Mouse (Mus musculus) neural tube, embryonic 11.5 days (tissue): ENCODE results near the gene Tbc1d22a. TPM values are rescaled to one million over a fixed set of nuclear protein-coding genes. Genes with fewer than 3 reads are reported as not detected.

Experiments
- ATAC-seq: fragments of 200-750 bp; cut with Nextera tagmentation; 2 replicates; pipeline ENCODE4 v1.8.0; 2017; ENCODE audit warnings: moderate number of reproducible peaks, mild to moderate bottlenecking, moderate TSS enrichment, moderate library complexity; ENCODE audit not compliant: insufficient read depth, low FRiP score, low TSS enrichment
- DNase-seq: peaks from one replicate; pipeline ENCODE4 v3.0.0-alpha.2; 2015; ENCODE audit warnings: low spot score
- H3K27ac ChIP-seq: fragments of 300-500 bp; sonication (generic); 2 replicates; pipeline ENCODE4 v1.5.1; 2014; ENCODE audit warnings: low read depth, mild to moderate bottlenecking, low read length
- H3K27me3 ChIP-seq: fragments of 300-500 bp; sonication (generic); 2 replicates; pipeline ENCODE4 v1.6.1; 2014; ENCODE audit warnings: mild to moderate bottlenecking, low read length, mixed read lengths; ENCODE audit not compliant: control insufficient read depth, insufficient read depth
- H3K36me3 ChIP-seq: fragments of 300-500 bp; sonication (generic); 2 replicates; pipeline ENCODE4 v1.6.1; 2014; ENCODE audit warnings: mild to moderate bottlenecking, low read length, moderate library complexity, mixed read lengths; ENCODE audit not compliant: control insufficient read depth, insufficient read depth
- H3K4me1 ChIP-seq: fragments of 300-500 bp; sonication (generic); 2 replicates; pipeline ENCODE4 v1.6.1; 2014; ENCODE audit warnings: low read length, mixed read lengths; ENCODE audit not compliant: control insufficient read depth, insufficient read depth
- H3K4me2 ChIP-seq: fragments of 300-500 bp; sonication (generic); 2 replicates; pipeline ENCODE4 v1.6.1; 2014; ENCODE audit warnings: low read depth, mild to moderate bottlenecking, moderate library complexity
- H3K4me3 ChIP-seq: fragments of 300-500 bp; sonication (generic); 2 replicates; pipeline ENCODE4 v1.5.1; 2014; ENCODE audit warnings: low read depth, low read length
- H3K9ac ChIP-seq: fragments of 300-500 bp; sonication (generic); 2 replicates; pipeline ENCODE4 v1.6.1; 2014; ENCODE audit warnings: mild to moderate bottlenecking, low read length
- H3K9me3 ChIP-seq: fragments of 300-500 bp; sonication (generic); 2 replicates; pipeline ENCODE4 v1.6.1; 2016; ENCODE audit warnings: low read length; ENCODE audit not compliant: control insufficient read depth
- WGBS: fragments of 180-500 bp; shearing (Covaris S2); extraction: QIAGEN DNeasy Blood & Tissue Kit; methylation state at CpG from one replicate; pipeline ENCODE4 v1.1.7; 2014; 5-methylcytosine and 5-hydroxymethylcytosine counted together
- polyA plus RNA-seq: library from polyadenylated mRNA; unstranded; fragments of >200 nt; fragmentation: Nextera tagmentation; extraction: Ambion mirVana; gene quantifications from 2 replicates; pipeline ENCODE4 v1.2.1, GENCODE M21; 2014

Tbc1d22a gene
- polyA plus RNA-seq, 1 experiment from 2014 or later = 9.9 TPM

GRCm38 (mm10) chr15:86503413-86503812, 289.2 kb downstream of the Tbc1d22a start:
- DNase-seq = peak; percentile 6

GRCm38 (mm10) chr15:86506666-86507065, 292.4 kb downstream of the Tbc1d22a start:
- no peak for DNase-seq
- ATAC-seq = no peak
- WGBS = 85% methylated on average over 4 of the region's 4 CpGs
- Histone ChIP-seq H3K27ac (no peak overlapping the region), H3K4me2 (no peak overlapping the region), H3K4me1 (no peaks in the 10 kb centered on the region), H3K9me3 (no peaks in the 10 kb centered on the region), H3K36me3 (no peaks in the 10 kb centered on the region), H3K9ac (no peak overlapping the region), H3K27me3 (no peaks in the 10 kb centered on the region), H3K4me3 (no peak overlapping the region)

More at GRCm38 (mm10) chr15:86503413-86503812, 289.2 kb downstream of the Tbc1d22a start:
- no peak overlapping the region for H3K27ac ChIP-seq
- no peak overlapping the region for H3K4me3 ChIP-seq
- H3K4me2 ChIP-seq = no peak overlapping the region
- no peaks in the 10 kb centered on the region for H3K4me1 ChIP-seq
- no peak for ATAC-seq
- no peaks in the 10 kb centered on the region for H3K27me3 ChIP-seq
- H3K9me3 ChIP-seq = no peaks in the 10 kb centered on the region
- H3K36me3 ChIP-seq = no peaks in the 10 kb centered on the region; the same call in 1 of the 2 replicates
- H3K9ac ChIP-seq = no peak overlapping the region
- WGBS = 74% methylated on average over 10 of the region's 10 CpGs

GRCm38 (mm10) chr15:86507546-86507945, 293.3 kb downstream of the Tbc1d22a start:
- Histone ChIP-seq H3K27me3 (no peaks in the 10 kb centered on the region), H3K9ac (no peak overlapping the region), H3K36me3 (no peaks in the 10 kb centered on the region), H3K27ac (no peak overlapping the region), H3K4me3 (no peak overlapping the region), H3K4me1 (no peaks in the 10 kb centered on the region), H3K9me3 (no peaks in the 10 kb centered on the region), H3K4me2 (no peak overlapping the region)
- ATAC-seq (no peak), DNase-seq (no peak)
- WGBS = 90% methylated on average over 8 of the region's 8 CpGs

DNA sequence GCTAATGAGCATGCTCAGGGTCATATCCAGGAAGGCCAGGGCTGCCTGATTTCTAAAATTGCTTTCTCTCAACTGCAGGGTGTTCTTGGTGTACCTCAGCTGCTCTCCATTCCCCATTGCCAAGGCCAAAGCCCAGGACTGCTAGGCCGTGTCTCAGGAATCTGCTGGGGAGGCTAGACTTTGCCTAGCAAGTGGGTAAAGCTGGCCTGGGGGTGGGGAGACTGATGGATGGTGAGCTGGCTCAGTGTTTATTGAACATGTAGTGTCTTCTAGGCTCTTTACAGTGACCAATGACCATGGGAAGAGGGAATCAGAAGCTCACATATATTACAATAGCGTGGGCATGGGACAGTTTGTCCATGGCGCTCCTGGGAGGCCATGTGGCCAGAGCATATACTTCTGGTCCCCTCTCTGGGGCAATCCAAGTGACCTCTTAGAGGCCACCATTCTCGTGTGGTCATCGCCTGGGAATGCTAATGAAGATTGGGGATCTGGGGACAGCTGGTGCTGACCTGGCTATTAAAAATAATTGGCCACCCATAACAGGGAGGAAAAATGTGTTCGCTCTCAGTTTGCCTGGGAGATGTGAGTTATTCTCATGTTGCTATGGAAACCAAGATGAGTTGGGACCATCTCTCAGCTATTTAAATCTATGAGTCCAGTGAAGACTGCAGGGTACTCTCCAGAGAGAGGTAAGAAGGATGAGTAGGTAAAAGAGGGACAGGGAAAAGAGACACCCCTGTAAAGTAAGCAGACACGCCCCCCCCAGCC, 294.3 kb downstream of the Tbc1d22a start:
- Histone ChIP-seq H3K27me3 (no peaks in the 10 kb centered on the region), H3K36me3 (no peaks in the 10 kb centered on the region), H3K27ac (no peak overlapping the region), H3K4me1 (no peaks in the 10 kb centered on the region), H3K9me3 (no peaks in the 10 kb centered on the region), H3K4me2 (no peak overlapping the region), H3K4me3 (no peak overlapping the region), H3K9ac (no peak overlapping the region)
- DNase-seq = no peak
- 72% methylated on average over 7 of the region's 7 CpGs for WGBS
- no peak for ATAC-seq

DNA sequence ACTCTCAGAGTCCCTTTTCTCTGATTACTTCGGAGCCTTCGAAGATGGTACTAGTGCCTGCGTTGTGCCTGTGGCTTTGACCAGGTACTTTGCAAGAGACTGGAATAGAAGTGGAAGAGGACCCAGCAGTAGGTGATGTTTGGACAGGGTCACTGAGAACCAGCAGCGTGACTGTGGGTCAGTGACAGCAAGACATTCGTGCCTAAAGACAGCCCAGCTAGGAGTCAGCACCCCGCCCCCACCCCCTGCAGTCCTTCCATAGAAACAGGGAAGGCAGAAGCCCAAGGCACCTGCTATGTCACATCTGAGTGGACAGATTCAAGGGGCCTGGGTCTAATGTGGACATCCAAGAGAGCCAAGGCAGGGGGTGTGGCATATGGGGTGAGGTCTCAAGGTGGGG, 295.3 kb downstream of the Tbc1d22a start:
- no peak for DNase-seq
- no peak overlapping the region for H3K27ac ChIP-seq

DNA sequence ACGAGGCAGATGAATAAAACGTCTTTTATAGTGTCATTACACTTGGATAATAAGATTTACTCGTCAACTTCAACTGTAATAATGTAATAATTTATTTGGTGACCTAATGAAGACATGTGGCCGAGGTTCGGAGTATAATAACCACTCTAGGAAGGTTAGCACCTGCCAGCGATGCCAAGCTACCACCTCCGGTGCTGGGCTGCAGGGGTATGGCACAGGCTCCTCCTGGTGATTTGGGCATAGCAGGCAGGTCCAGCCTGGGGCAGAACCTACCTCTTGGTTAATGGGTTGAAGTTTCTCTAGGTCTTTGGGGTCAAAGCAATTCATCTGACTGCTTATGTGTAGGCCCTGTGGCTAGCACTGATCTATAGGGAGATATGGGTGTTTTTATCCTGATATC, 296.9 kb downstream of the Tbc1d22a start:
- WGBS = 89% methylated on average over 7 of the region's 7 CpGs
- no peak overlapping the region for H3K9ac ChIP-seq
- no peak overlapping the region for H3K4me3 ChIP-seq
- H3K9me3 ChIP-seq = no peaks in the 10 kb centered on the region
- no peak overlapping the region for H3K4me2 ChIP-seq
- no peak for ATAC-seq
- H3K4me1 ChIP-seq = no peaks in the 10 kb centered on the region
- no peaks in the 10 kb centered on the region for H3K36me3 ChIP-seq
- DNase-seq = no peak
- H3K27me3 ChIP-seq = no peaks in the 10 kb centered on the region
- H3K27ac ChIP-seq = no peak overlapping the region

More for the DNA sequence above, 295.3 kb downstream of the Tbc1d22a start:
- H3K4me2 ChIP-seq = no peak overlapping the region
- H3K9ac ChIP-seq = no peak overlapping the region
- no peaks in the 10 kb centered on the region for H3K4me1 ChIP-seq
- H3K27me3 ChIP-seq = no peaks in the 10 kb centered on the region
- H3K36me3 ChIP-seq = no peaks in the 10 kb centered on the region
- H3K9me3 ChIP-seq = no peaks in the 10 kb centered on the region
- 77% methylated on average over 6 of the region's 6 CpGs for WGBS
- no peak for ATAC-seq
- no peak overlapping the region for H3K4me3 ChIP-seq

DNA sequence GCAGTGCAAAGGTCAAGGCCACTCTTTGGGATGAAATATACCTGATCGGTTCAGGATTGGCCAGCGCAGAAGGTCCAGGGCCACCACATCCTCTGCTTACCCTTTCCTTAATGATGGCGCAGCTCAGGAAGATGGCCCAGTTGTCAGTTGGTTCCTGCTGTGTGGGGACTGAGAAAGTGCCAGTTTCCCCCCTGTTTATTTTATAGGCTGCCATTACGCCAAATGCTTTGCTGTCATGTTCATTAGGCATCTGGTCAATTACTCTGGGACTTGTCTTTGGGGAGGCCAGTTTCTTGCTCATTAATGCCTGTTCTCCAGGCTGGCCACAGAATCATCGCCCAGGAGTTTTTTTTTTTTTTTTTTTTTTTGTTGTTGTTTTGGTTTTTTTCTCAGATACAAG, 299.1 kb downstream of the Tbc1d22a start:
- DNase-seq = no peak
- no peak for ATAC-seq
- no peaks in the 10 kb centered on the region for H3K27me3 ChIP-seq
- no peaks in the 10 kb centered on the region for H3K9me3 ChIP-seq
- H3K36me3 ChIP-seq = no peaks in the 10 kb centered on the region
- H3K4me3 ChIP-seq = no peak overlapping the region
- H3K4me2 ChIP-seq = no peak overlapping the region
- no peaks in the 10 kb centered on the region for H3K4me1 ChIP-seq
- WGBS = 75% methylated on average over 5 of the region's 5 CpGs
- no peak overlapping the region for H3K27ac ChIP-seq
- no peak overlapping the region for H3K9ac ChIP-seq

DNA sequence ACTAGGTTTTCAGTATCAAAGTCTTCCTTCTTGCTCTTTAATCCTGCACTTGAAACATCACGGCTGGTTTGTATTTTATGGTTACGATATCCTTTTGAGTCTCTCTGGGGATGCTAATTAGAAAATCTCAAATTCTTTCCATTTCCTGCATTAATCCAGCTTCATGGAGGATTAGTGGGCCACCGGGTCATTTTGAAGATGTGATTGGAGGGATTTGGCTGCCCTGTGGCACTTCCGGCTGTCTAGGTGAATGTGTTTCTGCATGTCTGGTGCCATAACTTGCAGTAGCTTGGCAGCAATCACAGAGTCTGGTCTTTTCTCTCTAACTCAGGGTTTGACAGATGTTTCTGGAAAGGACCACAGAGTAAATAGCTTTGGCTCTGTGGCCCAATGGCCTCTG, 305.9 kb downstream of the Tbc1d22a start:
- Histone ChIP-seq H3K9ac (no peak overlapping the region), H3K9me3 (no peaks in the 10 kb centered on the region), H3K4me1 (no peaks in the 10 kb centered on the region), H3K4me2 (no peak overlapping the region), H3K27ac (no peak overlapping the region), H3K36me3 (no peaks in the 10 kb centered on the region), H3K27me3 (no peaks in the 10 kb centered on the region), H3K4me3 (no peak overlapping the region)
- DNase-seq (no peak), ATAC-seq (no peak)
- 92% methylated on average over 4 of the region's 4 CpGs for WGBS

DNA sequence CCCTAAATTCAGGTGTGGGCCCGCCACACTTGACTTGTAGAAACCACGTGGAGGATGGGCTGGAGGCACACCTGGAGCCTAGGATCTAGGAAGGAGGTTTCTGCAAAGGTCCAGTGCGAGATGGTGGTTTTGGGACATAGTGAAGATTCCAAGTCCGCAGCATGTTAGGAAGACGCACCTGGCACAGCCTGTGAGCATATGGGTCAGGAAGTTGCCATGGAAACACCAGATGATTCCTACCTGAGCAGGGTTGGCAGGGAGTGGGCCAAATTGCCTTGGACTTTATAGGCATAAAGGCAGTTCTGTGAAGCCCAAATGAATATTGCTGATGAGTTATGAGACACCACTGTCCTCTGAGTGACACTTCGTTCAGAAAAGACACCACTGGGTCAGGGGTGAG, 321.1 kb downstream of the Tbc1d22a start:
- no peaks in the 10 kb centered on the region for H3K9me3 ChIP-seq
- H3K27ac ChIP-seq = no peak overlapping the region
- no peak overlapping the region for H3K4me2 ChIP-seq
- no peak overlapping the region for H3K9ac ChIP-seq
- H3K4me1 ChIP-seq = no peaks in the 10 kb centered on the region
- no peak for ATAC-seq
- 80% methylated on average over 6 of the region's 6 CpGs for WGBS
- H3K4me3 ChIP-seq = no peak overlapping the region
- DNase-seq = no peak
- no peaks in the 10 kb centered on the region for H3K36me3 ChIP-seq
- H3K27me3 ChIP-seq = no peaks in the 10 kb centered on the region
